Mouse (Mus musculus): Measurements from ENCODE around the gene Dcxr. TPM values are rescaled to one million over a fixed set of nuclear protein-coding genes. Genes with fewer than 3 reads are reported as not detected.

Gene Dcxr
- polyA plus RNA-seq, 1 experiment from 2014 or later: 9.6 TPM

DNA sequence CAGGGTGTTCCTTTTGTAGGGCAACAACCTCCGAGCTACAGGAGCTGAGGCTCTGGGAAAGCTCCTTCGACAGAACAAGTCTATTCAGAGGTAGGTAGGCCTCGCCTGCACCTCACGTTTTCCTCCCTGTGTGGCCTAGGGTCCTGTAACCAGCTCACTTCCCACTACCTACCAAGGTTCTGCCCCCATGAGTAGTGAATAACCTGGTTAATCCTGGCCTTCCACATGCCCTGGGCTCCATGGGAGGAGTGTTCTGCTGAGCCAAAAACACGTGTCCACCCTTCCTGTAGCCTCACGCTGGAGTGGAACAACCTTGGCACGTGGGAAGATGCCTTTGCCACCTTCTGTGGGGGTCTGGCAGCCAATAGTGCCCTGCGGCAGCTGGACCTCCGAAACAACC lies 11.9 kb downstream of the Dcxr start:
- no peak for ATAC-seq (ENCODE audit: low read depth)
- H3K4me3 ChIP-seq (replicated peaks): peak overlapping the region; percentile 76; the same call in 1 of the 2 replicates
- H3K27me3 ChIP-seq: peaks cover 6% of the 10 kb centered on the region
- WGBS (ENCODE audit: insufficient replicate concordance): 85% methylated on average over 9 of the region's 9 CpGs
- H3K4me2 ChIP-seq: peak overlapping the region; percentile 99
- peaks cover 34% of the 10 kb centered on the region for H3K4me1 ChIP-seq (replicated peaks)
- no peak for DNase-seq
- no peaks in the 10 kb centered on the region for H3K9me3 ChIP-seq (replicated peaks)
- H3K27ac ChIP-seq: no peak overlapping the region; the same call in 1 of the 2 replicates
- H3K9ac ChIP-seq: 0 out of 2 replicates have a peak overlapping the region, but pooled peaks have one; percentile 79
- H3K36me3 ChIP-seq: peaks cover 49% of the 10 kb centered on the region

DNA sequence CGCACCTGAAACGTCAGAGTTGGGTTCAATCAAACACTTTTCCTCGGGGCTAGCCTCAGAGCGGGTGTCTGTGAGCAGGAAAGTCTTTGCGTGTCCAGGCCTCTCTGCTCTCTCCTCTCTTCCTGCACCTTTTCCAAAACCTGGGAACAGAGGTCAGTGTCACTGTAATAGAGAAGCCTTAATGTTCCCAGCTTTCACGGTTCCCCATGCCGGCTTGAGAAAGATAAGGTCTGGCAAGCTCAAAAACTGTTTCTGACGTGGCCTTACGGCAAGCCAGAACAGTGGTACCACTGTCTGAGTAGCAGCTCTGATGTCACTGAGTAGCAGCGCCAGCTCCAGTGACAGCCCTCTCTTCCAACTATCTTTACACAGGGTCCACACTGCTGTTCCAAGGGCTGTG lies 12.5 kb downstream of the Dcxr start:
- peaks cover 34% of the 10 kb centered on the region for H3K4me1 ChIP-seq (replicated peaks)
- no peaks in the 10 kb centered on the region for H3K9me3 ChIP-seq (replicated peaks)
- H3K27ac ChIP-seq: no peak overlapping the region
- no peak for DNase-seq
- ATAC-seq (ENCODE audit: low read depth): no peak
- H3K27me3 ChIP-seq: no peaks in the 10 kb centered on the region; the same call in 1 of the 2 replicates
- peak overlapping the region; percentile 76 for H3K4me3 ChIP-seq (replicated peaks)
- peaks cover 49% of the 10 kb centered on the region for H3K36me3 ChIP-seq
- H3K9ac ChIP-seq: peak overlapping the region; percentile 79
- peak overlapping the region; percentile 99 for H3K4me2 ChIP-seq
- 39% methylated on average over 10 of the region's 10 CpGs for WGBS (ENCODE audit: insufficient replicate concordance)

DNA sequence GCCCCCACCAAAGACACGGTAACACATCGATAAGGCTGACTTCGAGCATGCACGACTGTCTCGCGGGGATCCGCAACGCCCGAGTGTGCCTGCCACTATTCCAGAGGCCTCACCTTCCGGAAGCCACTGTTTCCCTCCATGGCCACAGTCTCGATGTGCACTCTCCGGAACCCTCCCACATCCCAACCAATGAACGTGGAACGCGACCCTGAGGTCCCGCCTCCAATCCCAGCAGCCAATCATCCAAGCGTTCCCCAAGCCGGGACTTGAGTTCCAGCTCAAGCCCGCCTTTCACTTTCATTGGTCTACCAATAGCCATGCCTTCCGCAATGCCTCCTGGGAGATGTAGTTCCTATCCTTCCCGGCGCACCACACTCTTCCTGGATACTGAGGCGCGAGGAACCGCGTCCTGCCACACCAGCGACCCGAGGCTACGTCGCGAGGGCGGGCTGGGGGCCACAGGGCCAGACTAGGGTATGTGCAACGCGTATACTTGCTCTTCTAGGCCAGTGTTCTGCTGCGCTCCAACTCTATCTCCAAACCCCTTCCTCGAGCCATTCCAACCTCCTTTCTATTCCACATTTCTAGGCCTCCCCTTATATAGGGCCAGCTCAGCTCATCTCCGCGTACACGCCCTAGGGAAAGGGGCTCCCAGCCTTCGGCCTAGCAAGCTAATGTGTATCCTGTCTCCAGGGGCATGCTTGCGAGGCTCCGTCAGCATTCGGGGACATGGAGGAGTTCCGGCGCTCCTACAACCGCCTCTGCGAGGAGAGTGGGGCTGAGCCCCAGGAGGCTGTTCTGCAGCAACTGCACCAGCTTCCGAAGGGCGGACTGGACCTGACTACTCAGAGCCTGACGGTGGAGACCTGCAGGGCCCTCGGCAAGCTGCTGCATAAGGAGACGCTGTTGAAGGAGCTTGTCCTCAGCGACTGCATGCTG lies 13.2 kb downstream of the Dcxr start, which contains the start of the genes Cenpx and Lrrc45:
Cenpx (minus strand) TSS at position 159 of the 939 bp plus-strand sequence.
Lrrc45 (plus strand) TSS at position 346 of the 939 bp plus-strand sequence.
- H3K36me3 ChIP-seq: peaks cover 53% of the 10 kb centered on the region
- DNase-seq: peak; percentile 97
- peaks cover 34% of the 10 kb centered on the region for H3K4me1 ChIP-seq (replicated peaks)

DNA sequence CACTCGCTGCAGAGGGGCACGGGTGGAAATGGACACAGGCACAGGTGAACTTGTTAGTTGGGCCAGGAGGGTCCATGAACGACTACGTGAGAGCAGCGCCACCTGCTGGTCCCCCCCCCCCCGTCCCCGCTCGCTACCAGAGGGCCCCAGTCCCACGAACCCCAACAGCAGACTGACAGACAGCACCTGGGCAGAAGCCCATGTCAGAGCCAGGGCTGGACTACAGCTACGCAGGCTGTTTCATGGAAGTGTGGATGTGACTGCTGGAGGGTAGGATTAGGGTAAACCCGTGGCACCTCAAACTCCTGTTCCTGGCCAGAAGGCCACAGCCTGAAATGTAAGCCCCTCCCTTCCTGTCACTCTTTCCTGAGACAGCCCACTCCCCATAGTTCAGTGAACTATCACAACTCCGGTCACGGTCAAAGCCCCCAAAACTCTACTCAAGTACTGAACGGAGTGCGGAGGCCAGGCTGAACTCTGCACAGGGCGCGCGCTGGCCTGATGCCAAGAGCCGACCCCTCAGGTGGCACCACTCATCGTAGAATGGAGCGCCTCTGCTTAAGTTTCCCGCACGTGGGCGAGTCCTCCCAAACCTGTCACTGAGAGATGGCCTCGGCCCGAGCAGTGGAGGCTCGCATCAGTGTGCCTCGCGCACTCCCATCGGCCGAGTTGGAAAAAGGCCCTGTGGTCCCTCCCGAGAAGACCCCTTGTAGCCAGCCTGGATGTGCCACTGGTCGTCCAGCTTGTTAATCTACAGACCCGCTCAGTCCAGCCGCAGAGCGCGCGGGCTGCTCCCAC lies 14.1 kb downstream of the Dcxr start:
- peak; percentile 22 for DNase-seq
- Histone ChIP-seq H3K9ac (peak overlapping the region; percentile 83), H3K27ac (peak overlapping the region; percentile 78), H3K9me3 (replicated peaks) (no peaks in the 10 kb centered on the region), H3K4me3 (replicated peaks) (peak overlapping the region; percentile 76), H3K4me1 (replicated peaks) (peaks cover 34% of the 10 kb centered on the region), H3K27me3 (no peaks in the 10 kb centered on the region), H3K4me2 (peak overlapping the region; percentile 99), H3K36me3 (peaks cover 45% of the 10 kb centered on the region)
- under 1% methylated on average over 38 of the region's 38 CpGs for WGBS (ENCODE audit: insufficient replicate concordance)
- ATAC-seq (ENCODE audit: low read depth): peak; percentile 16; the same call in 1 of the 2 replicates

More for the DNA sequence above, 13.2 kb downstream of the Dcxr start, which contains the start of the genes Cenpx and Lrrc45:
- Histone ChIP-seq H3K27ac (peak within 1 kb of the TSS; percentile 78), H3K4me3 (replicated peaks) (peak within 1 kb of the TSS; percentile 76), H3K9me3 (replicated peaks) (no peaks in the 10 kb centered on the region), H3K4me2 (peak within 1 kb of the TSS; percentile 99), H3K27me3 (no peaks in the 10 kb centered on the region), H3K9ac (peak within 1 kb of the TSS; percentile 83)
- WGBS (ENCODE audit: insufficient replicate concordance): 2% methylated on average over 53 of the region's 53 CpGs
- ATAC-seq (ENCODE audit: low read depth): peak; percentile 95

DNA sequence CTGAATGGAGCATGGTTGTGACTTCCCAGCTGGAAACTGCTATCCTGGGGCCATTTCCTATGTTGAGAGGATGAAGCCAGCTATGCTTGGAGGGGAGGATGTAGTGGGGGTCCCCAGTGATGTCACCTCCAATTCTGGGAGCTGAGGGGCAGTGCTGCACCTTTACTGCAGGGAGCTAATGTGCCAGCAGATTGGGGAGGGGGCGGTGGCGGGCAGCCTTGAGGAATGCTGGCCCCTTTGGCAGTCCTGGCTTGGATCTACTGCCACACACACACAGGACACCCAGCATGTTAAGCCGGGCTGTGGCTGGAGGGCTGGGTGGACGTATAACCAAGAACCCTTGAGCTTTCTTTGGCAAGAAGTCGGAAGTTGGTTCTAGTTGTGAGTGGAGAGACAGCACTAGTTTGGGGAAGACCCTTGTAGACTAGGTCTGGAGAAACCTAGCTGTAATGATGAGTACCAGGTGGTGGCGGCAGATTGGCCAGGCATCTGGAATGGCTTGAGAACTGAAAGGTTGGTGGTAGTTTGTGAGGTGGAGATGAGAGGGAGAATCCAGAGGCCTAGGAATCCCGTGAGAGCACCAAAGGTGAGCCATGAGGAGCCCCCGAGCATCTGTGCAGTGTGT lies 15.0 kb downstream of the Dcxr start:
- WGBS (ENCODE audit: insufficient replicate concordance): 68% methylated on average over 8 of the region's 8 CpGs
- DNase-seq (no peak), ATAC-seq (ENCODE audit: low read depth) (no peak)
- Histone ChIP-seq H3K9me3 (replicated peaks) (no peaks in the 10 kb centered on the region), H3K27ac (no peak overlapping the region), H3K36me3 (peaks cover 37% of the 10 kb centered on the region), H3K4me2 (peak overlapping the region; percentile 99; the same call in 1 of the 2 replicates), H3K27me3 (no peaks in the 10 kb centered on the region), H3K4me3 (replicated peaks) (peak overlapping the region; percentile 76), H3K4me1 (replicated peaks) (peaks cover 34% of the 10 kb centered on the region), H3K9ac (peak overlapping the region; percentile 83; the same call in 1 of the 2 replicates)

DNA sequence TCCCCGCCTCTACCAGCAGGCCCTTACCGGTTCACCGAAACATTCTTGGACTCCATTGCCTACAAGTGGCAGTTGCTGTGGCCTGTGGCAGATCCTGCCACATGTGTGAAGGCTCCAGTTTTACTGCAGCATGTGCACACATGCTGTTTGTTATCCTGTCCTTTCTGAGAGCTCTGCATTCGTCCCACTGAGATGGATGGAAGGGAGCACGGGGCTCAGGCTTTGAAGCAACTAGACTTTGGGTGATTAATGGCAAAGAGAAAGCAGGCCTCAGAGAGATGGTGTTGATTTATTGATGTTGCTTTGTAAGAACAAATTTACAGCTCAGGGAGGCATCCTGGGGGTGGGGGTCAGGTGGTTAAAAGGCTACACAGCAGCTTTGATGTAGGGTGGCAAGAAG lies 16.4 kb downstream of the Dcxr start:
- 73% methylated on average over 5 of the region's 5 CpGs for WGBS (ENCODE audit: insufficient replicate concordance)
- no peak overlapping the region for H3K4me2 ChIP-seq
- peaks cover 36% of the 10 kb centered on the region for H3K4me1 ChIP-seq (replicated peaks)
- peaks cover 30% of the 10 kb centered on the region for H3K36me3 ChIP-seq
- H3K9ac ChIP-seq: no peak overlapping the region
- H3K27me3 ChIP-seq: no peaks in the 10 kb centered on the region
- ATAC-seq (ENCODE audit: low read depth): no peak
- no peak for DNase-seq
- H3K9me3 ChIP-seq (replicated peaks): no peaks in the 10 kb centered on the region
- H3K4me3 ChIP-seq (replicated peaks): no peak overlapping the region
- H3K27ac ChIP-seq: no peak overlapping the region

DNA sequence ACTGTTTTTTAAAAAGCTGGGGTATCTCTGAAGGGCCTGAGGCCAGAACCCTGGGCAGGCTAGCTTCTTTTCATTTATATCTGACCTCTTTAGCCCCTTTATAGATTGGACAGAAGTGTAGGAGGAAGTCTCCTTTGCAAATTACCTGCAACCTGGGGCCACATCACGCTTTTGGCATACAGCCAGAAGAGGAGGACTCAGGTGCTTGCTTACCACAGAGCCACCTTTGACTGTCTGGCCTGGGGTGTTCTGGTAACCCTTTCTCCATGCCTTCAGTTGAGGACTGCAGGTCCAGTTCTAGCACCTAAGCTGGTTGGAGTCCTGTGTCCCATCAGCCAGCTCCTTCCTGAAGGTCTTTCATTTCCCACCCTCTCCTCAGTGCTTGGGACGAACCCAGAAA lies 17.5 kb downstream of the Dcxr start:
- peaks cover 25% of the 10 kb centered on the region for H3K4me1 ChIP-seq (replicated peaks)

DNA sequence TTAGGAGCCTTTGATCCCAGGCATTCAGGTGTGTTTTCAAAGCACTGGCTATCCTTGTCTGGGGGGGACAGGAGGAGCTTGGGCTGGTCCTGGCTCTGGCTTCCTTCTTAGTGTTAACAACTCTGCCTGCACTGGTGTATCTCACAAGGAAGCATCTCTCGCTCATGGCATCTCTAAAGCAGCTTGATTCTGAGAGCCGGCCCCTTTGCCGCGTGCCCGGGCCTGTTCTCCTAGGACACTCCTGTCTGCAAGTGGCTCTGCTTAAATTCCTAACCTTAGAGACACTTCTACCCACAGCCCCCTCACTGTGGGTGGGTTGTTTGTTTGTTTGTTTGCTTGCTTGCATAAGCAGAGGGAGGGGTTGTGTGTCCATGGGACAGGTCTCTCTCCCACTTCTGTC lies 19.1 kb downstream of the Dcxr start:
- DNase-seq: no peak
- peaks cover 35% of the 10 kb centered on the region for H3K36me3 ChIP-seq
- H3K9ac ChIP-seq: no peak overlapping the region
- no peak overlapping the region for H3K27ac ChIP-seq
- H3K4me1 ChIP-seq (replicated peaks): peaks cover 20% of the 10 kb centered on the region
- no peaks in the 10 kb centered on the region for H3K27me3 ChIP-seq
- no peak for ATAC-seq (ENCODE audit: low read depth)
- H3K9me3 ChIP-seq (replicated peaks): no peaks in the 10 kb centered on the region
- no peak overlapping the region for H3K4me3 ChIP-seq (replicated peaks)
- no peak overlapping the region for H3K4me2 ChIP-seq
- 64% methylated on average over 5 of the region's 5 CpGs for WGBS (ENCODE audit: insufficient replicate concordance)

More for the DNA sequence above, 17.5 kb downstream of the Dcxr start:
- Histone ChIP-seq H3K4me3 (replicated peaks) (no peak overlapping the region), H3K9me3 (replicated peaks) (no peaks in the 10 kb centered on the region), H3K36me3 (peaks cover 27% of the 10 kb centered on the region), H3K4me2 (no peak overlapping the region), H3K27me3 (no peaks in the 10 kb centered on the region), H3K9ac (no peak overlapping the region), H3K27ac (no peak overlapping the region)
- ATAC-seq (ENCODE audit: low read depth) (no peak), DNase-seq (no peak)
- 73% methylated on average over 2 of the region's 2 CpGs for WGBS (ENCODE audit: insufficient replicate concordance)

DNA sequence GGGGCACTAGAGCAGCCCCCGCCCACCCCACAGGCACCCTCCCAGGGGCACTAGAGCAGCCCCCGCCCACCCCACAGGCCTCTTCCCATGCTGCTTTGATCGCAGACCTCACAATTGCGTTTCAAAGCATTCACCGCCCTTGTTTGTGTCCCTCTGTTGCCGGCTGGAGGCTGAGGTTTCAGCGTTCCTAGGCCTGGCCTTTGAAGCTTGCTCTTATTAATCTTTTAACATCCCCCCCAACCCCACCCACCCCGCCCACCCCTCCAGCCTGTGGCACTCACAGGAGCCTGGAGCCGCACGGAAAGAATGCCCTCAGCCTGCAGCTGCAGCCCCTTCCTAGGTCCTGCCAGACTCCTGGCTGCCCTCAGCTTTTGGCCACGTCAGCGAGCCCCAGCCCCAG lies 19.9 kb downstream of the Dcxr start:
- H3K27me3 ChIP-seq: no peaks in the 10 kb centered on the region
- H3K4me1 ChIP-seq (replicated peaks): peaks cover 12% of the 10 kb centered on the region
- H3K4me3 ChIP-seq (replicated peaks): no peak overlapping the region
- ATAC-seq (ENCODE audit: low read depth): no peak
- peaks cover 39% of the 10 kb centered on the region for H3K36me3 ChIP-seq
- 46% methylated on average over 11 of the region's 12 CpGs for WGBS (ENCODE audit: insufficient replicate concordance)
- DNase-seq: no peak
- no peaks in the 10 kb centered on the region for H3K9me3 ChIP-seq (replicated peaks)
- no peak overlapping the region for H3K4me2 ChIP-seq
- H3K9ac ChIP-seq: no peak overlapping the region
- H3K27ac ChIP-seq: no peak overlapping the region

DNA sequence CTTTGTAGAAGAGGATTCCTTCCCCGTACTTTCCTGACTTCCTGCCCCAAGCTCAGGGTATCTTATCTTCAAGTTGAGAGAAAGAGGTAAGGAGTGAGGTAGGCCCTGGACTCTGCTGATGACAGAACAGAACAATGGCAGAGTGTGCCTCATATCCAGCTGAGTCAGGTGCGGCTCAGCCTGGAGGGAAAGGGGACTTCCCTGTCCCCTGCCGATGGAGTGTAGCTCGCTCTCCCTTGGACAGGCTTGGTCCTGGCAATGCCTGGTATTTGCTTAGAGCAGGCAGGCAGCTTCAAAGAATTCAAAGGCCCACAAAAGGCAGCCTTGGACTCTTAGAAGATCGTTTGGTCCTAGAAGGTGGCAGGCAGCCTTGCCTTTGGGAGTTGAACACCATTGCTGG lies 21.0 kb downstream of the Dcxr start:
- H3K9me3 ChIP-seq (replicated peaks): no peaks in the 10 kb centered on the region
- no peak for DNase-seq
- no peak overlapping the region for H3K4me2 ChIP-seq
- H3K4me3 ChIP-seq (replicated peaks): no peak overlapping the region
- H3K9ac ChIP-seq: no peak overlapping the region
- ATAC-seq (ENCODE audit: low read depth): no peak
- 68% methylated on average over 5 of the region's 5 CpGs for WGBS (ENCODE audit: insufficient replicate concordance)
- H3K27ac ChIP-seq: no peak overlapping the region
- peaks cover 10% of the 10 kb centered on the region for H3K4me1 ChIP-seq (replicated peaks)
- no peaks in the 10 kb centered on the region for H3K27me3 ChIP-seq
- peaks cover 41% of the 10 kb centered on the region for H3K36me3 ChIP-seq

Measured in liver, embryonic 13.5 days (tissue).